Mouse (Mus musculus): ENCODE data around the gene Anapc11. TPM values are rescaled to one million over a fixed set of nuclear protein-coding genes. Genes with fewer than 3 reads are reported as not detected.

The Anapc11 gene
- total RNA-seq, 4 experiments from 2014 or later: 77.9 to 91.8 (median 84.8) TPM

DNA sequence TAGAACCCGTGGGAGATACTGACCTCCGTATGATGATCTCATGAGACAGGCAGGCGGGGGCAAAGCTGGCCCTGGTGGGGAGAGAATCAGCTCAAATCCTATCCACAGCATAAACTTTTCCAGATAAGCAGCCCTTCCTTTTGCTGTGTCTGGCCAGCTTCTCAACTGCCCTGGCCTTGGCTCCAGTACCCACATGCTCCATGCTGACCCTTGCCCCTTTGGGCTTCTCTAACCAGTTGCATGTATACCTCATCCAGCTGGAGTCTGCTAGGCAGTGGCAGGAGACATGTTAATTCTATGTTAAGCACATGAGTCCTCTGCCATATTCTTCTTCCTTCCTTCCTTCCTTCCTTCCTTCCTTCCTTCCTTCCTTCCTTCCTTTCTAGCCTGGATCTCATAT is 56.5 kb downstream of the Anapc11 start:
- no peak for DNase-seq (ENCODE audit: low spot score)

DNA sequence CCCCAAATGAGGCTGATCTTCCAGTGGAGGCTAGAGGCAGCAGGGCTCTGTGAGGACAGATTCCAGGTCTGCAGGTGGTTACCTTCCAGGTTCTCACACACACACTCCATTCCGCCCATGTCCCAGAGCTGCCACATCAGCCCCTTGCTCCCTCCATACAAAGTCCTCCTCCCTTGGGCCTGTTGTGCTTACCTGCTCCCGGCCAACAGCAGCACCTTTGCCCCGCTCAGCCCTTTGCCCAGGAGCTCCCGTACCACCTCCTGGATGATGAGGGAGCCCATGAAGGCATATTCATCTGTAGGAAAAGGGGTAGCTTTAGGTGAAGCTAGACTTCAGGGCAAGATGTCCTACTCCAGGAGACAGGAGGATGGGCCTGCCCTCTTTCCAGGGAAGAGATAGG is 59.1 kb downstream of the Anapc11 start:
- DNase-seq (ENCODE audit: low spot score): no peak

Small RNAs within 50 kb of the gene (microRNA-seq; reads per million reads assigned to microRNA genes)
- not detected for gene Mir6936

Other genes starting within 250 kb of the Anapc11 start
- 100 to 1,000 TPM; 188 to 320 (median 251) TPM for gene Actg1, start 249.9 kb upstream of the Anapc11 start, total RNA-seq (2022)
- gene Fscn2, start 236.9 kb upstream of the Anapc11 start, total RNA-seq (2022): not detected
- gene Faap100, start 219.7 kb upstream of the Anapc11 start, total RNA-seq (2022): 10 to 100 TPM; 12.1 to 18.3 (median 13.6) TPM
- gene Nploc4, start 160.7 kb upstream of the Anapc11 start, total RNA-seq (2022): 10 to 100 TPM; 64.3 to 69.6 (median 65.8) TPM
- 1 to 10 TPM in 3 of 4 experiments, under 1 TPM in 1; 0.52 to 2.4 (median 1.4) TPM for gene Tspan10, start 155.8 kb upstream of the Anapc11 start, total RNA-seq (2022)
- under 1 TPM; 0.34 to 0.89 (median 0.66) TPM for gene Pde6g, start 144.9 kb upstream of the Anapc11 start, total RNA-seq (2022)
- 10 to 100 TPM; 64.4 to 76.6 (median 70.0) TPM for gene Oxld1, start 140.4 kb upstream of the Anapc11 start, total RNA-seq (2022)
- gene Ccdc137, start 140.3 kb upstream of the Anapc11 start, total RNA-seq (2022): 1 to 10 TPM; 5.7 to 8.0 (median 7.1) TPM
- gene Arl16, start 130.8 kb upstream of the Anapc11 start, total RNA-seq (2022): 10 to 100 TPM; 10.7 to 12.1 (median 11.8) TPM
- 100 to 1,000 TPM; 233 to 251 (median 242) TPM for gene Mrpl12, start 113.8 kb upstream of the Anapc11 start, total RNA-seq (2022)
- gene Slc25a10, start 106.6 kb upstream of the Anapc11 start, total RNA-seq (2022): 10 to 100 TPM; 13.7 to 19.4 (median 16.0) TPM
- gene Gcgr, start 67.7 kb upstream of the Anapc11 start, total RNA-seq (2022): 1 to 10 TPM in 1 of 4 experiments, under 1 TPM in 3; 0.69 to 1.0 (median 0.78) TPM
- 10 to 100 TPM; 37.5 to 41.0 (median 38.5) TPM for gene Mcrip1, start 48.7 kb upstream of the Anapc11 start, total RNA-seq (2022)
- gene Ppp1r27, start 47.3 kb upstream of the Anapc11 start, total RNA-seq (2022): under 1 TPM in 1 of 4 experiments, not detected in 3; 0.34 TPM
- gene P4hb, start 25.2 kb upstream of the Anapc11 start, total RNA-seq (2022): 100 to 1,000 TPM; 217 to 256 (median 229) TPM
- gene Arhgdia, start 16.8 kb upstream of the Anapc11 start, total RNA-seq (2022): 100 to 1,000 TPM; 130 to 152 (median 141) TPM
- gene Alyref, start 56 bp upstream of the Anapc11 start, total RNA-seq (2022): 10 to 100 TPM; 32.3 to 51.0 (median 45.7) TPM
- under 1 TPM in 1 of 4 experiments, not detected in 3; 0.73 TPM for gene Npb, start 10.1 kb downstream of the Anapc11 start, total RNA-seq (2022)
- 10 to 100 TPM; 48.1 to 64.4 (median 60.5) TPM for gene Pcyt2, start 19.5 kb downstream of the Anapc11 start, total RNA-seq (2022)
- 10 to 100 TPM in 1 of 4 experiments, 1 to 10 TPM in 3; 6.5 to 10.6 (median 7.6) TPM for gene Sirt7, start 26.8 kb downstream of the Anapc11 start, total RNA-seq (2022)
- gene Mafg, start 35.2 kb downstream of the Anapc11 start, total RNA-seq (2022): 10 to 100 TPM; 33.0 to 47.3 (median 39.2) TPM
- 1 to 10 TPM in 3 of 4 experiments, under 1 TPM in 1; 0.91 to 2.8 (median 1.8) TPM for gene Pycr1, start 45.3 kb downstream of the Anapc11 start, total RNA-seq (2022)
- gene Myadml2, start 49.7 kb downstream of the Anapc11 start, total RNA-seq (2022): 100 to 1,000 TPM in 2 of 4 experiments, 10 to 100 TPM in 2; 90.6 to 123 (median 103) TPM
- gene Notum, start 62.8 kb downstream of the Anapc11 start, total RNA-seq (2022): under 1 TPM; 0.12 to 0.24 (median 0.13) TPM
- 10 to 100 TPM; 37.3 to 44.3 (median 41.5) TPM for gene Aspscr1, start 74.6 kb downstream of the Anapc11 start, total RNA-seq (2022)
- gene Cenpx, start 115.3 kb downstream of the Anapc11 start, total RNA-seq (2022): 10 to 100 TPM; 33.2 to 42.8 (median 39.6) TPM
- 1 to 10 TPM; 2.9 to 6.0 (median 4.6) TPM for gene Lrrc45, start 115.5 kb downstream of the Anapc11 start, total RNA-seq (2022)
- 1 to 10 TPM in 2 of 4 experiments, under 1 TPM in 2; 0.69 to 2.0 (median 1.4) TPM for gene Rac3, start 123.0 kb downstream of the Anapc11 start, total RNA-seq (2022)
- gene Dcxr, start 128.9 kb downstream of the Anapc11 start, total RNA-seq (2022): 10 to 100 TPM; 12.6 to 20.8 (median 16.1) TPM
- gene Cbr2, start 133.7 kb downstream of the Anapc11 start, total RNA-seq (2022): 10 to 100 TPM in 3 of 4 experiments, 1 to 10 TPM in 1; 9.3 to 24.0 (median 12.9) TPM
- gene Hmga1b, start 164.4 kb downstream of the Anapc11 start, total RNA-seq (2022): 10 to 100 TPM; 19.8 to 57.1 (median 32.9) TPM
- 10 to 100 TPM; 10.1 to 11.3 (median 11.2) TPM for gene Rfng, start 185.8 kb downstream of the Anapc11 start, total RNA-seq (2022)
- 10 to 100 TPM; 56.3 to 63.8 (median 59.1) TPM for gene Gps1, start 185.9 kb downstream of the Anapc11 start, total RNA-seq (2022)
- 10 to 100 TPM; 25.9 to 32.7 (median 27.6) TPM for gene Dus1l, start 198.0 kb downstream of the Anapc11 start, total RNA-seq (2022)
- 10 to 100 TPM; 12.0 to 18.1 (median 14.9) TPM for gene Fasn, start 226.1 kb downstream of the Anapc11 start, total RNA-seq (2022)

Data from heart, adult 8-10 months (tissue).